Mouse (Mus musculus): ENCODE data around the gene Wdr38. TPM values are rescaled to one million over a fixed set of nuclear protein-coding genes. Genes with fewer than 3 reads are reported as not detected.

Wdr38 gene
- total RNA-seq, 2 experiments from 2014 or later = 0.44 to 0.47 TPM

- no peak for DNase-seq (ENCODE audit: low spot score in 2 of 2)
Measured at GRCm38 (mm10) chr2:39040215-39040614, 42.9 kb downstream of the Wdr38 start.

- no peak for DNase-seq (ENCODE audit: low spot score in 2 of 2)
Measured at GRCm38 (mm10) chr2:39048515-39048914, 51.2 kb downstream of the Wdr38 start.

Other genes with a start within 250 kb of the Wdr38 start
- 10 to 100 TPM; 10.7 to 11.9 TPM for gene Nr6a1, start 69.8 kb upstream of the Wdr38 start, total RNA-seq (2021)
- 1 to 10 TPM; 2.3 to 2.9 TPM for gene Olfml2a, start 65.5 kb upstream of the Wdr38 start, total RNA-seq (2021)
- gene Arpc5l, start 7.9 kb downstream of the Wdr38 start, total RNA-seq (2021) = 100 to 1,000 TPM; 102 to 109 TPM
- 100 to 1,000 TPM; 265 to 280 TPM for gene Rpl35, start 8.1 kb downstream of the Wdr38 start, total RNA-seq (2021)
- gene Golga1, start 68.1 kb downstream of the Wdr38 start, total RNA-seq (2021) = 10 to 100 TPM; 28.3 to 32.2 TPM
- 10 to 100 TPM; 54.3 to 58.3 TPM for gene Scai, start 193.3 kb downstream of the Wdr38 start, total RNA-seq (2021)
- 10 to 100 TPM; 67.1 to 68.0 TPM for gene Ppp6c, start 229.0 kb downstream of the Wdr38 start, total RNA-seq (2021)